Mouse (Mus musculus): Measurements from ENCODE around the gene Iffo2.

- TF ChIP-seq CTCF (IDR thresholded peaks at IDR 0.05; ENCODE audit: extremely low read depth, insufficient read length, insufficient replicate concordance, low read depth, low read length) (no peak), POLR2A (IDR thresholded peaks at IDR 0.05; ENCODE audit: low read depth, low read length) (no peak)
These were observed 108.0 kb downstream of the Iffo2 start for GRCm38 (mm10) chr4:139638356-139638755.

Data from small intestine, adult 2 months (tissue).